Mouse (Mus musculus) 3134 (cell line): ENCODE measurements around the gene Slc2a2.

Source experiments
- DNase-seq: peaks from one replicate; pipeline ENCODE4 v3.0.0-alpha.2; 2011; ENCODE audit warnings: low spot score; ENCODE audit not compliant: insufficient read length; ENCODE audit errors: extremely low read depth

Gene Slc2a2

DNA sequence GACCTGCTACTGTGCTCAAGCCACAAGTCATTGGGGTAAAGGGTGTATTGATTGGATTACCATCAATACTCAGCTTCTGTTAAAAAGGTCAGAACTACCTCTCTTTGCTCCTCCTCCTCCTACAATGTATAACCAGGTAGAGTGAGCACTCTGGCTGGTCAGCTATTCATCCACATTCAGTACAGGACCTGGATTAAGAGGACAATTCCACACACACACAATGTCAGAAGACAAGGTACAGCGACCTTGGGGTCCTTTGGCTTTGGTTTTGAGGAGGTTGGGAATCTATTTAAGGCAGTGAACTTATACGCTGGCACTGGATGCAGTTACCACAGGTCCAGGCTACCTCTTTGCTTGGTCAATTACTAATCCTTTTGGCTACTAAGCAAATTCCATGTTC lies at the start of gene Slc2a2:
Slc2a2 (plus strand) TSS at position 107 of the 400 bp plus-strand sequence.
- DNase-seq = no peak

DNA sequence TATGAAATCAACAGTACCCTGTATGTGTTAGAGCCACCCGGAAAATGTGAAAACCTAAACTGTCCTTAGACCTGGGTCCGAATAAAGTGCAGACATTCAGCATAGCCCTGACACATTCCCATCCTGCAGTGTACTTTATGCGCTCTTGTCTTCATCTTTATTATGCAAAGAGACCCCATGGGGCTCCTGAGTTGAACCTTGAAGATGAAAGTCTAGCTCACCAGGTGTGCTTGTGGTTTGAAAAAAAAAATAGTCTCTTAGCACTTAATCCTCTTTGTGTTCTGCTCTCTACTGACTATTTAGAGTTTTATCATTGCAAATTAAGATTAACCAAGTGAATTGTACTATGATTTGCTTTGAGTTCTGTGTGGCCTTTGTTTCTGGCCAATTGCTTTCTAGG lies 45.1 kb upstream of the Slc2a2 start:
- no peak for DNase-seq

DNA sequence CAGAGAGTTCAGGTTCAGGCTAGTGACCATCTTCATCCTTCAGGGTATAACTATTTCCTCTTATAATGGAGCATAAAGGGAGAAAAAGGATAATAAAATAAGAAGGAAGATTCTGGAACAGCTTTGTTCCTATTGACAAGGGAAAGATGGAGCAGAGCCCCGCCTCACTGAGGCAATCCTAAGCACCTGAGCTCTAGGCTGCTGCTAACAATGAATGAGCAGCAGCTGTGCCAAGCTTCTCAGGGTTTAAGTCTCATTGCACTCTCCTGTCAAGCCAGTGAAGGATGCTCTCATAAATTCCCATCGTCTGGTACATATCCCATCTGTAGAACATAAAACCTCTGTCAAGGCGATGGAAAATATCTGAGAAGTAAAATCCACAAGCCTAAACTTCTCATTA lies 44.7 kb upstream of the Slc2a2 start:
- DNase-seq = no peak

DNA sequence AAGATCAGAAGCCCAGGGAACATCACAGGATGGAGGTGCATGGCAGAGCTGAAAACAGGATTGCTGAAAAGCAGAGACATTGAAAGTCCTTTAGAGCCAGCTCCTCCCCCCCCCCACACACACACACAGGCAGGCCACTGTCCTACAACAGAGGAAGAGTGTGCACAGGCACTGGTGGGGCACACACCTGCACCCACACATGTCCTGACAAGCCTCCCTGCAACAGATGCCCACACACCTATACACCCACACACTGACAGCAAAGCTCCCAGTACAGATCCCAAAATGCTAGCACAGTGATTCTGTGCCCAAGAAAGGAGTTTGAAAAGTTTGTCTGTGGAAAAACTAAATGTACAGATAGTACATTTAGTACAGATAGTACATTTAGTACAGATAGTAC lies 43.0 kb upstream of the Slc2a2 start:
- DNase-seq = no peak

GRCm38 (mm10) chr3:28658349-28658748 lies 39.4 kb upstream of the Slc2a2 start:
- no peak for DNase-seq

- DNase-seq = no peak
Measured at GRCm38 (mm10) chr3:28680851-28681250, 16.9 kb upstream of the Slc2a2 start.

DNA sequence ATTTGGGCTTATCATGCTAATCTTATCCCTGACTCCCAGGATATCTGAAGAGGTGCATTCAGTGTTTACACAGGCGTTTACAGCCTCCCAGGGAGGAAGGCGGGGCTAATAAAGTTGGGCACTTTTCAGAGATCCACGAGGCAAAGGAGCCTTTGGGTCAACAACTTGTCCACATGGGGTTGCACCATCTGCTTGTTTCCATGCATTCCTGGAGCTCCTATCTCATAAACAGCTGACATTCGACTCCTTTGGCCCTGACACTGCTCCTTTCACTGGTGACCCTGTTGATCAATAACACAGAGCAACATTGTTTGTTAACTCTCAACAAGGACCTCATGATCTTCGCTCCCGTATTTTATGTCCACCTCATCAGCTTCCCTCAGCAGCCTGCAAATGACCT lies 15.8 kb upstream of the Slc2a2 start:
- DNase-seq = no peak

DNA sequence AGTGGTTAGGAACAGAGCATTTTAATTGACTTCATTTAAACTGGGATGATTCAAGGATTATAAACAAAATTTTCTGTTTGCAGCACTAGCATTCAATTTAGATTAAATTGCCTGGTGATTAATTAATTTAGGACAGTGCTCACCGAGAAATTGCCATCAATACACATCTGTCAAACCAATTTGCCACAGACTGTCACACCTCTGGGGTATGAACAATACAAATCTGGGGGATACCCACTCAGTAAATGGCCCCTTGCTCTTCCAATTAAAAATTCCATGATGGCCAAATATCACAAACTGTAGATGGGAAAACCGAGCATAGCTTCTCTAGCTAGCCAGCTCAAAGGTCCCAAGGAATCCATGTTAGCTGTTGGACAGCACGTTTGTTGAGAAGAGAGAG lies 15.3 kb upstream of the Slc2a2 start:
- DNase-seq = no peak

GRCm38 (mm10) chr3:28685510-28685909 lies 12.2 kb upstream of the Slc2a2 start:
- DNase-seq = no peak

GRCm38 (mm10) chr3:28694811-28695210 lies 2.9 kb upstream of the Slc2a2 start:
- DNase-seq = no peak

GRCm38 (mm10) chr3:28695608-28696007 lies 2.1 kb upstream of the Slc2a2 start:
- no peak for DNase-seq

- DNase-seq = no peak
Measured at GRCm38 (mm10) chr3:28696162-28696561, 1.5 kb upstream of the Slc2a2 start.

- DNase-seq = no peak
Measured at GRCm38 (mm10) chr3:28699601-28700000, 1.9 kb downstream of the Slc2a2 start.

GRCm38 (mm10) chr3:28705522-28706137 lies 7.9 kb downstream of the Slc2a2 start:
- no peak for DNase-seq

DNA sequence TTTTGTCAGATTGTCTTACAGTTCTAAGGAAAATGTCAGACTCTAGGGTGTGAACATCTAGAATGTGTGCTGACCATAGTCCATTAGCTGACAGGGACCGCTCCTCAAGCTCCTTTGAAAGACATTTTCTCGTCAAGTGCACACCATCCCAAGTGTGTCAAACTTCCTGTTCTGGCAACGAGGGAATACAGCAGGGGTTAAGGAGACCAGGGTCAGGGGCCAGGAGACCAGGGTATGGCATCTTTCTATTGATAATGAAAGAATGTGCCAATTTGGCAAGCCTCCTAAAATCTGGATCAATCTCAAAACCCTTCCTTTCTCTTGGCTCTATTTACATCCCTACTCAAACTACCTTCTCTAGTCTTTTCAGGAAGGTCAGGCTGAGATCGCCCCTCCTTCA lies 9.0 kb downstream of the Slc2a2 start:
- no peak for DNase-seq

- no peak for DNase-seq
Measured at GRCm38 (mm10) chr3:28709740-28710139, 12.0 kb downstream of the Slc2a2 start.

DNA sequence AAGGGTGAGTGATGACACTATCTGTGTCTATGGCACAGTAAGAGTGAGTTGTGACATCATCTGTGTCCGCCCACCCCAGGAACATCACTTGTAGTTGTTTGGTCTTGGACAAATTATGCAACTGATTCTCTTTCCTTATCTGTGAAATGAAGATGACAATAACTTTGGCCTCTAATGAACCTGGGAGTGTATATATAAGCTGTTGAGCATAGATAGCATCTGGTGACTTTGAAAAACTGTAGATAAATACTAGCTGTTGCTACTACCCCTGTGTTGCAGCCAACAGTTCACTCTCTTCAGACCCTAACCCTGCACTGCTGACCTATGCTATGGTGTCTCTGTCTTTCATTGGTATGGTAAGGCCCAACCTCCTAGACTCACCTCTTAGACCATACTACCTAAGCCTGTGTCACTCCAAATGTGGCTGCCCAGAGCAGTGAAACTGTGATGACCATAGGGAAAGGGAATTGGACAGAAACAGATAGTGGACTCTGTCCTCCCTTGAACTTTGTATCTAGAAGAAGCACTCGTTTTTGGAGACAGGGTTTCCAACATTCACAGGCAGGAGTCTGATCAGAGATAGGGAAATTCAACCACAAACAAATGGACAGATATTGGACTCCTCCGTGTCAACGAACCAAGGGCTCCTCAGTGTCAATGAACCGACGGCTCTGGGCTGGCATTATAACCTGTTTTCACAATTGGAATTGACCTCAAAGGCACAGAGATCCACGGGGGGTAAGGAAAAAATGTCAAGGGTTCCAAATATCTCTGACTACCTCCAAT lies 16.4 kb downstream of the Slc2a2 start:
- DNase-seq = no peak

- no peak for DNase-seq
Measured at GRCm38 (mm10) chr3:28718521-28718920, 20.8 kb downstream of the Slc2a2 start.

DNA sequence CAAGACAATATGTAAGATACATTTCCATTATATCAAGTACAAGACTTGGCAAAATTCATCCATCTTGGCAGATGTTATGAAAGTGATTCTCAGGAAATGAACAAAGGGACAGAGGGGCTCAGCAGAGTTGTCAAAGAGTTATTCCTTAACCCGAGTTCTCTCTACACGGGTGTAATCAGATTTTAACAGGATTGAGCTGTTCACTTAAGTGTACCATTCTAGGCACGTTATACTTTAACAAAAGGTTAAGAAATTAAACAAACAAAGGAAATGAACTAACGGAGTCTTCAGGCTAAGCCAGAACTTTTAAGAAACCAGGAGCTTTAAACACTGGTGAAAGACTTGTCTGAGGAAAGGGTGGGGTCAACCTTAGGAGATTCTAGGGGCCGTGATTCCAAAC lies 23.5 kb downstream of the Slc2a2 start:
- DNase-seq = no peak

GRCm38 (mm10) chr3:28721838-28722237 lies 24.1 kb downstream of the Slc2a2 start:
- DNase-seq = no peak

DNA sequence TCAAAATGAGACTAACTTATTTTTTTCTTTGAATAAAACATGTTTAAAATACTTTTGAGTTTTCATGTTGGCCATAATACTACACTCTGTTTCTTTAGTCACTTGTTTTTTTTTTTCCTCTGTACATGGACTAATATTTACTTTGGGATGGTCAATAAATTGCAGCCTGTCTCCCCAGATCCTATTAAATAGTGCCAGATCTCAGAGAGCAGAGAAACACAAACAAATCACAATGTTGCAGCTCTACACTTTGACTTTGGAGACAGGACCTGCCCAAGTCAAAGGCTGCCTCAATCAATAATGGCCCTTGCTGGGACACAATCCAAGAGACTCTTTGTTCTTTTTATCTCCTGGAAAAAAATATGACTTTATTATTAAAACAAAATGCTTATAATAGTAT lies 24.8 kb downstream of the Slc2a2 start:
- DNase-seq = no peak

DNA sequence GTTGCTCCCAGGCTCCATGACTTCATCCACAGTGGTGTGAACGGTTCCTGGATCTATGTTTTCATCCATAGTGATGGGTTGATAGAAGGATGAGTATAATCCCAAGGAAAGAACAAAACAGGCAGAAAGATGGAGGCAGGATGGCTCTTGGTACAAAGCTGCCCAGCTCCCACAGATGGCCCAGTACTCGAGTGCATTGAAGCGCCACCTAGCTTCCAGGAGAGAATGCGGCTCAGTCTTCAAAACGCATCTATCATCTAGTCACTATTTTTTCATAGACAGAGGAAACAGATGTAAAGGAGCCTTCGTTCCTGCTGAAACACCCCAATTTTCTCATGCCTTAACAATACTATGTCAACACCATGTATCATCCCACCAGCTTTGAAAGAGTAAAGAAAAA lies 25.8 kb downstream of the Slc2a2 start:
- no peak for DNase-seq
